Mouse (Mus musculus) olfactory bulb, adult 2 months (tissue): ENCODE measurements at regions not wholly inside any gene's neighbourhood (a gene's known extent, or its start where the extent isn't known, plus 50 kb on each side); places are given as distances from the start of the nearest gene placed in this dataset.

Experiments used
- H3K27ac ChIP-seq: fragments of 200-500 bp; 2 replicates; pipeline ENCODE4 v1.5.1; 2012; ENCODE audit warnings: low read depth, low read length; ENCODE audit not compliant: insufficient read depth
- H3K4me1 ChIP-seq: fragments of 200-500 bp; 2 replicates; pipeline ENCODE4 v1.6.1; 2012; ENCODE audit warnings: low read length; ENCODE audit not compliant: control insufficient read depth, insufficient read depth
- H3K4me3 ChIP-seq: fragments of 200-500 bp; 2 replicates; pipeline ENCODE4 v1.5.1; 2012; ENCODE audit warnings: mild to moderate bottlenecking, low read depth, low read length, moderate library complexity; ENCODE audit not compliant: insufficient read depth
- CTCF ChIP-seq: fragments of 200-500 bp; IDR thresholded peaks from 2 replicates; pipeline ENCODE4 v1.5.1; 2012; ENCODE audit warnings: low read depth, mild to moderate bottlenecking, low read length, moderate library complexity; ENCODE audit not compliant: insufficient read depth
- POLR2A ChIP-seq: fragments of 200-500 bp; IDR thresholded peaks from 2 replicates; pipeline ENCODE4 v1.6.1; 2012; ENCODE audit warnings: mild to moderate bottlenecking, low read depth, low read length, moderate library complexity; ENCODE audit not compliant: insufficient read depth
- WGBS: fragments of 180-500 bp; shearing (Covaris S2); methylation state at CpG from one replicate; pipeline ENCODE4 v1.1.7; 2018; 5-methylcytosine and 5-hydroxymethylcytosine counted together

- Histone ChIP-seq H3K4me1 (no peaks in the 10 kb centered on the region), H3K27ac (no peak overlapping the region), H3K4me3 (no peak overlapping the region)
- no peak for TF ChIP-seq CTCF
- no peak for TF ChIP-seq POLR2A
- 32% methylated on average over 2 of the region's 2 CpGs for WGBS
Measured at GRCm38 (mm10) chr14:102516765-102517164, 465.7 kb downstream of the Kctd12 start.

GRCm38 (mm10) chr14:102514527-102514926 lies 467.9 kb downstream of the Kctd12 start:
- Histone ChIP-seq H3K4me3 (no peak overlapping the region), H3K27ac (no peak overlapping the region), H3K4me1 (no peaks in the 10 kb centered on the region)
- no peak for TF ChIP-seq POLR2A
- TF ChIP-seq CTCF, result no peak
- WGBS, result 70% methylated on average over 2 of the region's 2 CpGs

- WGBS, result 69% methylated on average over 3 of the region's 3 CpGs
- Histone ChIP-seq H3K4me1 (no peaks in the 10 kb centered on the region), H3K4me3 (no peak overlapping the region), H3K27ac (no peak overlapping the region)
- TF ChIP-seq POLR2A (no peak), CTCF (no peak)
Measured at GRCm38 (mm10) chr14:102512651-102513050, 469.8 kb downstream of the Kctd12 start.

- H3K27ac ChIP-seq, result no peak overlapping the region
- TF ChIP-seq POLR2A (no peak), CTCF (no peak)
- H3K4me3 ChIP-seq, result no peak overlapping the region
- WGBS, result 83% methylated on average over 7 of the region's 7 CpGs
- no peaks in the 10 kb centered on the region for H3K4me1 ChIP-seq
Measured at GRCm38 (mm10) chr14:102511691-102512383, 470.6 kb downstream of the Kctd12 start.

- no peak overlapping the region for H3K27ac ChIP-seq
- no peaks in the 10 kb centered on the region for H3K4me1 ChIP-seq
- 37% methylated on average over 4 of the region's 4 CpGs for WGBS
- no peak for TF ChIP-seq POLR2A
- peak; percentile 50 for TF ChIP-seq CTCF
- H3K4me3 ChIP-seq, result no peak overlapping the region
Measured at GRCm38 (mm10) chr14:102510387-102510786, 472.1 kb downstream of the Kctd12 start.

- TF ChIP-seq CTCF (no peak), POLR2A (no peak)
- H3K4me3 ChIP-seq, result no peak overlapping the region
- H3K27ac ChIP-seq, result no peak overlapping the region
- H3K4me1 ChIP-seq, result no peaks in the 10 kb centered on the region
- WGBS, result 87% methylated on average over 3 of the region's 3 CpGs
Measured at GRCm38 (mm10) chr14:102505696-102506321, 476.6 kb downstream of the Kctd12 start.

- TF ChIP-seq POLR2A, result no peak
- TF ChIP-seq CTCF, result no peak
- Histone ChIP-seq H3K4me1 (no peaks in the 10 kb centered on the region), H3K27ac (no peak overlapping the region), H3K4me3 (no peak overlapping the region)
- WGBS, result 94% methylated on average over 1 of the region's 1 CpGs
Measured at GRCm38 (mm10) chr14:102497179-102497578, 485.3 kb downstream of the Kctd12 start.

- Histone ChIP-seq H3K4me1 (no peaks in the 10 kb centered on the region), H3K27ac (no peak overlapping the region), H3K4me3 (no peak overlapping the region)
- TF ChIP-seq CTCF, result no peak
- TF ChIP-seq POLR2A, result no peak
- 28% methylated on average over 2 of the region's 2 CpGs for WGBS
Measured at GRCm38 (mm10) chr14:102492376-102492775, 490.1 kb downstream of the Kctd12 start.

GRCm38 (mm10) chr14:102491205-102491604 lies 491.2 kb downstream of the Kctd12 start:
- Histone ChIP-seq H3K4me1 (no peaks in the 10 kb centered on the region), H3K27ac (no peak overlapping the region), H3K4me3 (no peak overlapping the region)
- 93% methylated on average over 1 of the region's 1 CpGs for WGBS
- TF ChIP-seq POLR2A, result no peak
- TF ChIP-seq CTCF, result no peak

GRCm38 (mm10) chr14:102477162-102477561 lies 505.3 kb downstream of the Kctd12 start:
- H3K4me3 ChIP-seq, result no peak overlapping the region
- WGBS, result 93% methylated on average over 2 of the region's 2 CpGs
- no peak overlapping the region for H3K27ac ChIP-seq
- H3K4me1 ChIP-seq, result no peaks in the 10 kb centered on the region
- TF ChIP-seq POLR2A (no peak), CTCF (no peak)
